In genomic region chr6:60798266-60798665, GRCm38 (mm10) we compare ENCODE assay signal across 29 mouse cellular contexts.
"Had no signal": no experiment of that assay in that cellular context is flagged by ENCODE, and none has a peak within 500 bp of the region (broad histone marks: within the 10 kb centered on the region; RNA-seq: fewer than 3 reads in every experiment).

No protein-coding gene starts in this region.

- H3K9ac ChIP-seq: heart, embryonic 13.5 days; heart, embryonic 15.5 days; hindbrain, embryonic 13.5 days; hindbrain, embryonic 15.5 days; kidney, embryonic 15.5 days; limb, embryonic 12.5 days; liver, embryonic 13.5 days; liver, embryonic 15.5 days; liver, postnatal 0 days had no signal

- H3K27ac ChIP-seq: heart, adult 2 months; heart, embryonic 13.5 days; heart, embryonic 15.5 days; hindbrain, embryonic 13.5 days; hindbrain, embryonic 15.5 days; hindbrain, postnatal 0 days; kidney, embryonic 15.5 days; kidney, postnatal 0 days; limb, embryonic 10.5 days; limb, embryonic 12.5 days; liver, embryonic 13.5 days; liver, embryonic 15.5 days had no signal

- H3K9me3 ChIP-seq: heart, embryonic 13.5 days; heart, embryonic 15.5 days; hindbrain, embryonic 13.5 days; hindbrain, embryonic 15.5 days; kidney, embryonic 15.5 days; limb, embryonic 10.5 days; limb, embryonic 12.5 days; liver, embryonic 13.5 days; liver, embryonic 15.5 days had no signal

- H3K4me1 ChIP-seq: heart, embryonic 13.5 days; heart, embryonic 15.5 days; hindbrain, embryonic 13.5 days; hindbrain, embryonic 15.5 days; kidney, embryonic 15.5 days; limb, embryonic 10.5 days; limb, embryonic 12.5 days; liver, embryonic 13.5 days; liver, embryonic 15.5 days had no signal

- DNase-seq: gastrocnemius, postnatal 14 days; gastrocnemius, postnatal 36 days; heart, adult 11 months; heart, adult 2 months; heart, postnatal 14 days; heart, postnatal 36 days; kidney, adult 11 months; kidney, adult 2 months; kidney, adult 9 months; kidney, postnatal 14 days; kidney, postnatal 36 days; layer of hippocampus, adult 9-11 months; layer of hippocampus, postnatal 36 days; liver; liver, embryonic 13.5 days; liver, postnatal 0 days had no signal

- ATAC-seq: hindbrain, postnatal 0 days; intestine, embryonic 16.5 days; liver, postnatal 0 days had no signal

- H3K36me3 ChIP-seq: heart, embryonic 13.5 days; heart, embryonic 15.5 days; hindbrain, embryonic 13.5 days; hindbrain, embryonic 15.5 days; kidney, embryonic 15.5 days; limb, embryonic 10.5 days; limb, embryonic 12.5 days had no signal

- H3K4me3 ChIP-seq: heart, adult 2 months; heart, embryonic 13.5 days; heart, embryonic 15.5 days; hindbrain, embryonic 13.5 days; hindbrain, embryonic 15.5 days; kidney, embryonic 15.5 days; limb, embryonic 10.5 days; limb, embryonic 12.5 days; liver, embryonic 13.5 days; liver, embryonic 15.5 days had no signal

- H3K4me2 ChIP-seq: heart, embryonic 11.5 days; heart, embryonic 13.5 days; heart, embryonic 15.5 days; hindbrain, embryonic 13.5 days; hindbrain, embryonic 15.5 days; kidney, embryonic 15.5 days; limb, embryonic 12.5 days; liver, embryonic 11.5 days; liver, embryonic 13.5 days; liver, embryonic 15.5 days had no signal

- H3K27me3 ChIP-seq: heart, embryonic 13.5 days; heart, embryonic 15.5 days; hindbrain, embryonic 13.5 days; hindbrain, embryonic 15.5 days; kidney, embryonic 15.5 days; limb, embryonic 12.5 days; liver, embryonic 13.5 days; liver, embryonic 15.5 days had no signal
